ENCODE assay signal across 8 mouse cellular contexts in genomic region chr11:106500393-106501307, GRCm38 (mm10). TPM values are rescaled to one million over a fixed set of nuclear protein-coding genes. Genes with fewer than 3 reads are reported as not detected.
DNase-seq lines count a peak whose midpoint lies in the region; ATAC-seq and TF ChIP-seq lines count a peak whose summit lies in the region.

No protein-coding gene starts in this region.

- ATAC-seq in heart, embryonic 15.5 days (replicated peaks; ENCODE audit: insufficient number of reproducible peaks, insufficient read depth, low FRiP score, low read depth): peak; percentile 98
- peak; percentile 95 for ATAC-seq in liver, embryonic 14.5 days (ENCODE audit: insufficient read depth)
- ATAC-seq in neural tube, embryonic 11.5 days (ENCODE audit: insufficient read depth, low FRiP score, low TSS enrichment): peak; percentile 96
- ATAC-seq in stomach, postnatal 0 days (ENCODE audit: low FRiP score, low TSS enrichment): peak; percentile 97

- under 1% methylated on average over 53 of the region's 55 CpGs for WGBS in forebrain, embryonic 10.5 days
- under 1% methylated on average over 49 of the region's 55 CpGs for WGBS in heart, embryonic 15.5 days
- 1% methylated on average over 52 of the region's 55 CpGs for WGBS in liver, embryonic 14.5 days (ENCODE audit: insufficient replicate concordance)
- WGBS in neural tube, embryonic 11.5 days: under 1% methylated on average over 54 of the region's 55 CpGs
- WGBS in stomach, postnatal 0 days: under 1% methylated on average over 49 of the region's 55 CpGs

- H3K27me3 ChIP-seq in forebrain, embryonic 10.5 days (ENCODE audit: poor library complexity, severe bottlenecking): no peaks in the 10 kb centered on the region
- no peaks in the 10 kb centered on the region for H3K27me3 ChIP-seq in heart, embryonic 15.5 days
- H3K27me3 ChIP-seq in liver, embryonic 14.5 days (ENCODE audit: control insufficient read depth, insufficient read depth, low read length): no peaks in the 10 kb centered on the region
- H3K27me3 ChIP-seq in neural tube, embryonic 11.5 days (ENCODE audit: control insufficient read depth, insufficient read depth, low read length): no peaks in the 10 kb centered on the region
- H3K27me3 ChIP-seq in stomach, postnatal 0 days (ENCODE audit: control insufficient read depth, insufficient read depth, low read length): no peaks in the 10 kb centered on the region

- no peak for TF ChIP-seq CTCF in liver, embryonic 14.5 days (IDR thresholded peaks at IDR 0.05; ENCODE audit: low read depth)
- TF ChIP-seq CTCF in stomach, postnatal 0 days (IDR thresholded peaks at IDR 0.05; ENCODE audit: low read depth): no peak

- H3K9ac ChIP-seq in heart, embryonic 15.5 days: peak overlapping the region; percentile 87
- peak overlapping the region; percentile 85 for H3K9ac ChIP-seq in liver, embryonic 14.5 days (replicated peaks)
- peak overlapping the region; percentile 94 for H3K9ac ChIP-seq in neural tube, embryonic 11.5 days (ENCODE audit: low read length)
- H3K9ac ChIP-seq in stomach, postnatal 0 days (ENCODE audit: low read length): peak overlapping the region; percentile 95

- H3K36me3 ChIP-seq in forebrain, embryonic 10.5 days (replicated peaks): no peaks in the 10 kb centered on the region
- H3K36me3 ChIP-seq in heart, embryonic 15.5 days: no peaks in the 10 kb centered on the region
- no peaks in the 10 kb centered on the region for H3K36me3 ChIP-seq in liver, embryonic 14.5 days (replicated peaks; ENCODE audit: control insufficient read depth, insufficient read depth, low read depth)
- no peaks in the 10 kb centered on the region for H3K36me3 ChIP-seq in neural tube, embryonic 11.5 days (ENCODE audit: control insufficient read depth, insufficient read depth, low read length)
- no peaks in the 10 kb centered on the region for H3K36me3 ChIP-seq in stomach, postnatal 0 days (ENCODE audit: control insufficient read depth, insufficient read depth, low read length)

- peak; percentile 86 to 88 for DNase-seq in CD8-positive naive resting alpha-beta T cell, adult 2 months (ENCODE audit: low read depth in 2 of 2, low spot score in 2 of 2)
- peak; percentile 97 for DNase-seq in c-Kit-positive CD71-negative TER-119-negative erythroid progenitor cells, embryonic 14.5 days (ENCODE audit: low read depth)
- DNase-seq in forebrain, embryonic 10.5 days (ENCODE audit: extremely low spot score, low spot score): peak; percentile 94
- peak; percentile 97 to 98 for DNase-seq in kidney, postnatal 25 days
- DNase-seq in liver, embryonic 14.5 days (ENCODE audit: low read depth in 3 of 3, low spot score in 3 of 3): peak; percentile 98 to 99 (median 98)
- DNase-seq in neural tube, embryonic 11.5 days (ENCODE audit: low spot score): peak; percentile 92
- peak; percentile 95 for DNase-seq in stomach, postnatal 0 days (ENCODE audit: low spot score)

- TF ChIP-seq EP300 in liver, embryonic 14.5 days (IDR thresholded peaks at IDR 0.05; ENCODE audit: low read depth): no peak
- TF ChIP-seq EP300 in stomach, postnatal 0 days (optimal IDR thresholded peaks at IDR 0.05): no peak

- no peaks in the 10 kb centered on the region for H3K9me3 ChIP-seq in forebrain, embryonic 10.5 days
- no peaks in the 10 kb centered on the region for H3K9me3 ChIP-seq in heart, embryonic 15.5 days (replicated peaks)
- H3K9me3 ChIP-seq in liver, embryonic 14.5 days (ENCODE audit: control insufficient read depth, low read length): no peaks in the 10 kb centered on the region
- no peaks in the 10 kb centered on the region for H3K9me3 ChIP-seq in neural tube, embryonic 11.5 days (ENCODE audit: control insufficient read depth, low read length)
- no peaks in the 10 kb centered on the region for H3K9me3 ChIP-seq in stomach, postnatal 0 days (ENCODE audit: control insufficient read depth, low read length)

- H3K4me1 ChIP-seq in forebrain, embryonic 10.5 days: peaks cover 32% of the 10 kb centered on the region
- peaks cover 11% of the 10 kb centered on the region for H3K4me1 ChIP-seq in heart, embryonic 15.5 days (replicated peaks)
- peaks cover 0 to 2% of the 10 kb centered on the region in 2 experiments; a peak in 1 of 4 replicates for H3K4me1 ChIP-seq in liver, embryonic 14.5 days (replicated peaks; ENCODE audit: control insufficient read depth in 2 of 2, insufficient read depth in 2 of 2, low read length in 1 of 2)
- H3K4me1 ChIP-seq in neural tube, embryonic 11.5 days (ENCODE audit: control insufficient read depth, insufficient read depth, low read length): no peaks in the 10 kb centered on the region
- H3K4me1 ChIP-seq in stomach, postnatal 0 days (replicated peaks; ENCODE audit: control insufficient read depth, insufficient read depth): no peaks in the 10 kb centered on the region

- H3K27ac ChIP-seq in forebrain, embryonic 10.5 days: peak overlapping the region; percentile 100
- H3K27ac ChIP-seq in heart, embryonic 15.5 days: peak overlapping the region; percentile 95
- H3K27ac ChIP-seq in liver, embryonic 14.5 days: peak overlapping the region; percentile 83
- peak overlapping the region; percentile 91 for H3K27ac ChIP-seq in neural tube, embryonic 11.5 days (ENCODE audit: low read depth, low read length)
- peak overlapping the region; percentile 98 for H3K27ac ChIP-seq in stomach, postnatal 0 days (replicated peaks)

- H3K4me3 ChIP-seq in forebrain, embryonic 10.5 days: peak overlapping the region; percentile 87
- peak overlapping the region; percentile 76 for H3K4me3 ChIP-seq in heart, embryonic 15.5 days
- peak overlapping the region; percentile 82 to 89 for H3K4me3 ChIP-seq in liver, embryonic 14.5 days (ENCODE audit: insufficient read depth in 1 of 2, low read depth in 2 of 2, low read length in 2 of 2)
- H3K4me3 ChIP-seq in neural tube, embryonic 11.5 days (ENCODE audit: low read depth, low read length): peak overlapping the region; percentile 64
- H3K4me3 ChIP-seq in stomach, postnatal 0 days (ENCODE audit: low read depth, low read length): peak overlapping the region; percentile 86

- peak overlapping the region; percentile 66 for H3K4me2 ChIP-seq in heart, embryonic 15.5 days
- H3K4me2 ChIP-seq in liver, embryonic 14.5 days (ENCODE audit: low read depth): peak overlapping the region; percentile 75
- peak overlapping the region; percentile 65 for H3K4me2 ChIP-seq in neural tube, embryonic 11.5 days (ENCODE audit: low read depth)
- peak overlapping the region; percentile 84 for H3K4me2 ChIP-seq in stomach, postnatal 0 days (replicated peaks; ENCODE audit: low read depth)

RNA-seq across cellular contexts. Expression of gene Ern1, which starts 13.0 kb away (rescaled TPM):
- polyA plus RNA-seq in forebrain, embryonic 10.5 days (2016; fragmentation: Nextera tagmentation; extraction: Ambion mirVana): 4.6 and 5.3 TPM in 2 replicates
- 3.8 and 5.2 TPM in 2 replicates for polyA plus RNA-seq in heart, embryonic 15.5 days (2015; fragmentation: Nextera tagmentation; extraction: Ambion mirVana)
- polyA plus RNA-seq in liver, embryonic 14.5 days (2012; rRNA removed): 4.3 and 4.6 TPM in 2 replicates
- 2.9 and 3.3 TPM in 2 replicates for polyA plus RNA-seq in liver, embryonic 14.5 days (2014; fragmentation: Nextera tagmentation; extraction: Ambion mirVana)
- polyA plus RNA-seq in neural tube, embryonic 11.5 days (2014; fragmentation: Nextera tagmentation; extraction: Ambion mirVana): 5.9 and 6.6 TPM in 2 replicates
- 3.0 and 3.7 TPM in 2 replicates for polyA plus RNA-seq in stomach, postnatal 0 days (2015; fragmentation: Nextera tagmentation; extraction: Ambion mirVana)

Comparison
In these comparisons a context has a peak if more than half of its experiments do, and no peak if none do; other contexts are left out.
1. Peak in every context shown above with its lines: DNase-seq, ATAC-seq, H3K4me3 ChIP-seq and H3K27ac ChIP-seq.